Mouse (Mus musculus) gastrocnemius, adult 18-20 months (tissue): Measurements from ENCODE around the gene Usp28. TPM values are rescaled to one million over a fixed set of nuclear protein-coding genes. Genes with fewer than 3 reads are reported as not detected.
A peak's percentile ranks its signal among the peaks of the same experiment; 100 is the strongest.

ENCODE experiments used
- DNase-seq: peaks from one replicate; pipeline ENCODE4 v3.0.0; 2021; ENCODE audit warnings: low spot score
- total RNA-seq, 2 experiments: library from RNA; stranded (reverse); gene quantifications; 2 replicates each; pipeline ENCODE4 v1.2.3; 2021

The Usp28 gene
- total RNA-seq, 2 experiments from 2014 or later, result 46.0 to 76.3 TPM

DNA sequence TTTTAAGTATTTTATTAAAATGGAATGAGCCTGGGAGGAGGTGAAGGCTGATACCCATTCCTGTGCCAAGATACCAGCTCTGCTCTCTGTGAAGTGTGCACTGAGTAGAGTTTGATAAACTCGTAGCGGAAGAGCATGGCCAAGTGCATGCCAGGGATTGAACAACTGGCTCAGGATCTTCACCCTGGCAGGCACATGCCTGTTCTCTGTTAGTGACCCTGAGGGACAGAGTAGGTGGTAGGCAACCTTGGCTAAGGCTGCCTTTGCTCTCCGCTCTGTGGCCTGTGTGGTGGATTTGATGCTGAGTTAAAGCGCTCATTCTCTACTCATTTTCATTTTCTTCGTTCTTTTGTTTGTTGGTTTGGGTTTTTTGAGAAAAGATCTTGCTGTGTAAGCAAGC, 36.1 kb downstream of the Usp28 start:
- no peak for DNase-seq

- DNase-seq, result no peak
Observed at GRCm38 (mm10) chr9:49023956-49024355, 38.8 kb downstream of the Usp28 start.

- no peak for DNase-seq
Observed at GRCm38 (mm10) chr9:49024529-49024928, 39.4 kb downstream of the Usp28 start.

- DNase-seq, result peak; percentile 20
Observed at GRCm38 (mm10) chr9:49034764-49035163, 49.6 kb downstream of the Usp28 start.

DNA sequence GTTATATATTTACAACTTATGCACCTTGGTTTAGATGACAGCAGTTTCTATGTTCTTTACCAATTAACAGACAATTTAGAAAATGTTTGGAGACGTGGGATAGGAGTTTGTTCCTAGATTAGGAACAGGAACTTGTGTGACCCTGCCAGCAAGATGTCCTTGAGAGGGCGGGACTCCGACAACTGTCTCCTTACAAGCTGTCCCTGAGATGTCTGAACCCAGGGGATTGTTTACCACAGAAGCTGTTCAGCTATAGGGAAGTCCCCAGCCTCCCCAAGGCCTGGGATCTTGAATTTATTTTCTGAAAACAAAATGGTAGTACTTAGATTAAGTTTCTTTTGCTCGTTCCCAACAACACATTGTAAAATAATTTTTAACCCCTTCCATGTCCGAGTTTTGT, 65.7 kb downstream of the Usp28 start:
- no peak for DNase-seq

DNA sequence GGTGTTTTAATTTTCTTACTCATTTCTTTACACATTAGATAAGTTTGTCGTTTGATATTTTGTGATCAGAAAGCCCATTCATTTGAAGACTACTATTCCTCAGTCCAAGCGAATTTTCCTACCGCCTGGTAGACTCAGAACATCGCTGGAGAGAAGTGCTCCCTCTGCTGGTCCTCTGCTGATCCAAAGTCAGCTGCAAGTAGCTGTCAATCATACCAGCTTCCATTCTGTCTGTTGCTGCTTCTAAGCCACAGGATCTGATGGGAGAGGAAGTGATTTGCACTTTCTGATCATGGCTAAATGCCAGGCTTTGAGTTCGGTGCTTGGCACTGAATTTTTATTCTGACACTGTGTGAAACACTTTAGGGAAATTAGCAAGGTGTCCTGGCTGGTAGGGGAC, 66.2 kb downstream of the Usp28 start:
- DNase-seq, result peak; percentile 69

GRCm38 (mm10) chr9:49054028-49054427, 68.9 kb downstream of the Usp28 start:
- no peak for DNase-seq

GRCm38 (mm10) chr9:49055333-49056205, 70.4 kb downstream of the Usp28 start, which contains the start of gene Zw10:
TSS of gene Zw10 (plus strand) at chr9:49055613.
- peak; percentile 94 for DNase-seq

DNA sequence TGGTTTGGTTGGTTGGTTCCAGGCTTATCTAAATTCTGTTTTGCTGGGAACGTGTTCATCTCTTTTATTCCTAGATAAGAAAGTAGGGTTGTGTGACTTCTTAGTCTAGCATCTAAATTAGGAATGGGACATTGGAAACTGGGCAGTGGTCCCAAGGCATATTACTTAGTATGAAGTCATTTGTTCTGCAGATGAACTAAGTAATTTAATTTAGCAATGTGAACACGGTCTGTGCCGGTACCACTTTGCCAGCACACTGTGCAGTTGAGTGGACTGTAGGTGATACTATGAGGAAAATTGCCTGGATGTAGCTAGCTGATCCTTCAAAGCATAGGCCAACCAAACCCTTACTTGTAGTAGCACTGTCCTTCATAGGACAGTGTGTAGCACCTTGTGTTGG, 91.7 kb downstream of the Usp28 start:
- peak; percentile 37 for DNase-seq

- DNase-seq, result no peak
Observed at GRCm38 (mm10) chr9:49081107-49081506, 95.9 kb downstream of the Usp28 start, which contains the start of gene Tmprss5. TSS of gene Tmprss5 (plus strand) at chr9:49081260.

- DNase-seq, result peak; percentile 72
Observed at GRCm38 (mm10) chr9:49081561-49081960, 96.4 kb downstream of the Usp28 start.

DNA sequence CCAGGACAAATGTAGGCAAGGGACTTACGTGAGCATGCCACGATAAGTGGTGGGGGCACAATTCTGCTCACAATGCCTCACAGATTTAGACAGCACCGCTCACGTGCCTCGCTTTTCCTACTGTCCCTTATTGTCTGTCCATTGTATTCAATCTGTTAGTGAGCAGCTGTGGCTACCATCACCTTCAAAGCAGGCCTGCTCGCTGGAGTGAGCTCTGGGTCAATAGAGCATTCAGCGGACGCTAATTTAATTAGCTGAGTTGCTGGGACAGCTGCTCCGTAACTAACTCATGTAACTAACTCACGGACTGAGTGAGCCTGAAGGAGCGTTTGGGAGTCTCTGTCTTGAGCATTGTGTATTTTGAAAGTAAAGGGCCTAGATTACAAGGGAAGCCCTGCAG, 102.1 kb downstream of the Usp28 start:
- DNase-seq, result no peak

Other genes starting within 250 kb of the Usp28 start
- gene Zbtb16, start 149.2 kb upstream of the Usp28 start, total RNA-seq, result 100 to 1,000 TPM; 108 to 116 TPM
- not detected for gene Htr3a, start 74.3 kb upstream of the Usp28 start, total RNA-seq
- gene Htr3b, start 20.4 kb upstream of the Usp28 start, total RNA-seq, result not detected
- 1 to 10 TPM; 6.7 to 8.3 TPM for gene Zw10, start 70.2 kb downstream of the Usp28 start, total RNA-seq
- gene Tmprss5, start 95.9 kb downstream of the Usp28 start, total RNA-seq, result under 1 TPM in 1 of 2 experiments, not detected in 1; 0.37 TPM